Mouse (Mus musculus): ENCODE data around the gene Abhd6.
"Not testable (repeated sequence)": the region's sequence is repeated elsewhere in the genome, so short reads cannot be mapped to it uniquely, and the experiment has no call there.

Abhd6 gene

GRCm38 (mm10) chr14:7994271-7994767, 8.4 kb upstream of the Abhd6 start, which contains the start of gene Dnase1l3:
Gene Dnase1l3 (minus strand): TSS chr14:7994573.
- intact Hi-C loops (cut with DNase I): loop anchor here (2.0 kb wide), 1 partner anchor 178 kb away; the partner anchor contains the start of gene Flnb

GRCm38 (mm10) chr14:7997255-7997696, 5.4 kb upstream of the Abhd6 start:
- intact Hi-C loops (cut with DNase I): no loop called here

DNA sequence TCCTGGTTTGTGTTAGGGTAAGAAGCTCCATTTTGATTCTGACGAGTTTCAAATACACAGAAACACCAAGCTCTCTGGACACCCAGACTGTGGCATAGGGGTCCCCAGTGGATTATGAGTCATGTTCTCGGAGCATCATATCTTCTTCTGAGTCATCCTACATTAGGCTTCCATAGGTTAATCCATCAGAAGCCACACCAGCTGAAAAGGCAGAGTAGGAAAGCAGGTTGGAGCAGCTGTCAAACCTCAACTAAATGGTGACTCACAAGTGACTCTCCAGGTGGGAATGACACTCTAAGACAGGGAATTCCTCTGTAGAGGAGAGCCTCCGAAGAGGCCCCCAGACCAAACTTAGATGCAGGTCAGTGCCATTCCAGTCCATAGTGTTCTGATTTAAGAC, 3.7 kb upstream of the Abhd6 start:
- intact Hi-C loops (cut with DNase I): loop anchor here (2.0 kb wide), 1 partner anchor 44 kb away; no protein-coding TSS in a partner anchor

GRCm38 (mm10) chr14:7999435-7999834, 3.3 kb upstream of the Abhd6 start:
- intact Hi-C loops (cut with DNase I): loop anchor here (2.0 kb wide), 1 partner anchor 43 kb away; no protein-coding TSS in a partner anchor

DNA sequence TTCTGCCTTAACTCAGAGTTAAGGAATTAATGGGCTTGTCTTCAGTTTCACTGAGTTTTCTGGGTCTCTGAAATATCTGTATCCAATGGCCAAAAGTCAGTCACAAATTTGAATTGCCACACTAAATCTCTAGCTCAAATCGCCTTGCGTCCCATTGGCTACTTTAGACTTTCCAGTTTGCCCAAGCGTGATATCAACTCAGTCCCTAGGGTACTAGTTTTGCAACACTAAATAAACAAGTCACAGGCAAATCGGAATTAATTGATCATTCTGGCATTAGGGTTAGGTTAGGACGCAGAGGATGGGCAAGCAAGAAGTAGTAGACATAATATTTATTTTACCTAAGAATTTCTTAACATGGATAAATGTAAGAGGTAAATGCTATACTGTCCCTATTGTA, 2.5 kb upstream of the Abhd6 start:
- intact Hi-C loops (cut with DNase I): loop anchor here (2.0 kb wide), 1 partner anchor 181 kb away; no protein-coding TSS in a partner anchor

DNA sequence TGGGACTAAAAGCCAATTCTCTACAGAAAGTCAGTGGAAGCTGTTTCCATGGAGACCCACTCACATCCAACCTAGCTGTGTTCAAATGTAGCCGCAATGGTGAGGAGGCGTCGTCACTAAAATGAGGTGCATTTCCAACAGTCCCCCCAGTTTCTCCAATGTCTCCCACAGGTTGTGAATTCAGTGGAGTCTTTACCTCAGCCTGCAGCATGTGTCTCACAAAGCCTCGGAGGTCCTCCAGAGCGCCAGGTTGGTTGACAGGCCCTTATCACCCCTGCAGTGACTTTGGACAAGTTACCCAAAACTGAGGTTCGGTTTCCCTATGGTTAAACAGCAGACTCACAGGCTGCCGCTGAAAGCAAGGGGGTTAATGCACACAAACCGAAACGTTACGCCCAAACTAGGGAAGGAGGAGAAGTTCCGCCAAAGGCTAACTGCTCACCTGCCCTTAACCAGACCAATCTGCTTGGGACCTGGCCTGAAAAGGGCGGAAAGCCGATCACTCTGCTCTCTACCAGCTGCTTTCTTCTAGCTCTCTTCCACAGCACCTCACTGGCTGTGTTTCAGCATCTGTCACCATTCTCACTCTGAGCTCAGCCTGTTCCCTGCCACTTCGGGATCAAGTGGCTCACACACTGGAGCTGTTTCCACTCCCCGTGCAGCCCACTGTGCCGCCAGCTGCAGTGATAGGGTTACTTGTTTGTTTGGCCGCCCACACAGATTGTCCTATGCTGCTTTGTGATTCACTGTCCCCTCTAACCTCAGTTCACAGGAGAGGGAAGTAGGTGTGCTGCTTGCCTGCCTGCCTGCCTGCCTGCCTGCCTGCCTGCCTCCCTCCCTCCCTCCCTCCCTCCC, 1.6 kb upstream of the Abhd6 start:
- intact Hi-C loops (cut with DNase I): loop anchor here (2.0 kb wide), 1 partner anchor 182 kb away; no protein-coding TSS in a partner anchor

GRCm38 (mm10) chr14:8003093-8003670, 480 bp downstream of the Abhd6 start:
- intact Hi-C loops (cut with DNase I): no loop called here

DNA sequence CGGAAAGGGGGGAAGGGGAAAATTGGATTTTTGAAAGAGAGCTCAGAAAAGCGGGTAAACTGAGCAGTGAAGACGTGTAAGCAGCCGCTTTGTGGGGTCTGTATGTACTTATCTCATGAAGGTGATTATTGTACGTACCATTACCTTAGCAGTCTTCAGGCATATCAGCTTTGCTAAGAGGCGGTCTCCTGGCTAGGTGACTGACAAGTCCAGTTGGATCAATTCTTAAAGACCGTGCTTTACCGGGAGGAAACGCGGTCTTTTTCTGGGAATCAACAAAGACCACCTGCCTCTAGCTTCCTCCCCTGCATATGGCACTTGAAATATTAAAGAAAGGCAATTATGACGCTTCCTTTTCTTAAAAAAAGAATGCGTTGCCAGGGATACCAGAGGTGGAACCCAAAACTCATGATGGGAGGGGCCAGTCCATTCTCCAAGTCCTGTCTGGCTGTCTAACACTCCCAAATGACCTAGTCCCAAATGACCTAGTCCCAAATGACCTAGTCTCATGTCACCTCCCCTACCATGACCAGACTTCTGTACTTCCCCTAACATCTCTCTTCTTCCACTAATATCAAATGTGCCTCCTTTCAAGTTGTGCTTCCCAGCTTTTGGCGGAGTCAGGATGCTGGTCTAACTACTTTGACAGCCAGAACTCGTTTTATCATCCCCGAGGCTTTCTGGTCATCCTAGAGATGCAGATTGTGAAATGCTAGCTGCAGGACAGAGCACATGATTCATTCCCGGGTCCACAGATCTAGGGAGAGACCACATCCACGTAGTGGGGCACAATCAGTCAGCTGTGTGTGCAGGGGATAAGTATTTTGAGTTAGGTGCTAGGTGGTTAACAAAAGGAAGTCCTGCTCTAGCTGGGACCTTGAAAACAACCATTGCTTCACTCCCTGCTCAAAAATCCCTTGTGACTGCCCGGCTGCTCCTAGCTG, 1.3 kb downstream of the Abhd6 start:
- intact Hi-C loops (cut with DNase I): no loop called here

GRCm38 (mm10) chr14:8006061-8006460, 3.4 kb downstream of the Abhd6 start:
- intact Hi-C loops (cut with DNase I): not testable (repeated sequence)

DNA sequence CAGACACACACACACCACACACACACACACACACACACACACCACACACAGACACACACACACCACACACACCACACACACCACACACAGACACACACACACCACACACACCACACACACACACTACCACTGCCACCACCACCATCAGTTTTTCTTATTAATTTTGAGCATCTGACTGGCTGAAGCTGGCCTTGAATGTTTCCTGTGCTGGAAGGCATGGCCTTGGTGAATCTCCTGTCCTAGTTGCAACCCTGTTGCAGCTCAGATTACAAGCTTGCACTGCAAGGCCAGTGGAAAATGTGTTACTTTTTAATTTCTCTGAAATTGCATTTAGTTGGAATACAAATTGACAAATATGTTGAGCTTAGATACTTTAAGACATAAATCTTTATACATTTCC, 4.4 kb downstream of the Abhd6 start:
- intact Hi-C loops (cut with DNase I): no loop called here

DNA sequence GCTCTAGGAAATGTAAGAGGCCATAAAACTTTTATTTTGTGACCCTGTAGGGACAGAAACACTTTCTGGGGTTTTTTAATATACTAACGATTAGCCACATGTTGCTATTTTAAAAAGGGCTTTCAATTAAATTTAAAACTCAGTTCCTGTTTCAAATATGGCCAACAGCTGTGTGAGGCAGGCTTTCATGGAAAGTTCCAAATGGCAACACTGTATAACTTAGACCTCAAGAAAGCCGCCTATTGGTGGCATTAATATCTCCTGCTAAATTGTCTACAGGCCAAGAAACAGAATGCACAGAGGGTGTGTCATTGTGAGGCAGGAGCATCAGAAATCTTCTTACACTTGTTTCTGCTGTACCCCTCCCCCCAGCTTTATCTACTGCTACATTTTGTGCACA, 4.8 kb downstream of the Abhd6 start:
- intact Hi-C loops (cut with DNase I): no loop called here

GRCm38 (mm10) chr14:8007923-8008322, 5.2 kb downstream of the Abhd6 start:
- intact Hi-C loops (cut with DNase I): no loop called here

DNA sequence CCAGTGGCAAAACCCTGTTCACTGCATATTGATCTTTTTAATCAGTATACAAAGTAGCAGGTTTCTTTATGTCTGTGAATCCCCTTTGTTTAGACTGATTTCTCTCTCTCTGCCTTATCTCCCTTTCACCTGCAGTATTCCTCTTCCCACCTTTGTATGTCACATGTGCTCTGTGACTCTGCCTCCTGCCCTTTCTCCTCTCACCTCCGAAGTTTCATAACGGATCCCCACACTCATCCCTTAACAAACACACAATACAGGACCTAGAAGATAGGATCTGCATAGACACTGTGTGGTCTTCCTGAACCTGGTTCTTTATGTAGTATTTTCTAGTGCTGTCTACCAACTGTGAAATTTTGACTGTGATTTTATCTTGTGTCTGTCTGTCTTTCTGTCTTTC, 8.6 kb downstream of the Abhd6 start:
- intact Hi-C loops (cut with DNase I): no loop called here

DNA sequence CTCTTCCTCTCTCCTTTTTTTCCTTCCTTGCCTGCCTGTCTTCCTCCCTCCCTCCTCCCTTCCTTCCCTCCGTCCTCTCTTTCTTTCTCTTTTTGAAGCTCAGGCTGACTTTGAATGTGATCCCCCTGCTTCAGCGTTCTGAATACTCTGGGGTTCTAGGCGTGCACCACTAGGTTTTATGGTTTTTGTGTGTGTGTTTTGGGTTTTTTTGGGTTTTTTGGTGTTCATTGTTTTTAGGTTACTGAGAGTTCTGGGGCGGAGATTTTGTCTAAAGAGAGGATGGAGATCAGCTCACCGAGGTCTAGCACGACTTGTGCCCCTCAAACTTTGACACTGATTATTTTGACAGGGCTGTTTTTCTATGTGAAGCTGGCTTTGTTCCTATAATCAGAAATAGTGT, 9.2 kb downstream of the Abhd6 start:
- intact Hi-C loops (cut with DNase I): no loop called here

- intact Hi-C loops (cut with DNase I): no loop called here
Measured at GRCm38 (mm10) chr14:8015756-8016155, 13.1 kb downstream of the Abhd6 start.

DNA sequence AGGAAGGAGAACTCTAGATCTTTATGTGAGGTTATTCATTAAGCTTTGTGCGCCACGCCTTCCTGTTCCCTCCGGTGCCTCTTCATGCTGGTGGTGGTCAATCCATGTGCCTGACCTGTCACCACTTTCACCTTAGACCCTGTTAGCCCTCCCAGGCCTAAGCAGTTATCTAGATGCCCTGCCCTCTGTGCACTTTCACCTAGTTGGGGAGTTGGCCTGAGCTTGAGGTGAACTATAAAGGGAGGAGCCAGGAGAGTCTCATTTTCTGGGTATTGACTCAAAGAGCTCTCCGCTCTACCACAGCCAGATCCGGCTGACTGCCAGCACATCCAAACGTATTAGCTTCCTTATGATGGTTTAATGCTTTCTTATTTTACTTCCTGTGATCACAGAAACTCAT, 13.6 kb downstream of the Abhd6 start:
- intact Hi-C loops (cut with DNase I): no loop called here

DNA sequence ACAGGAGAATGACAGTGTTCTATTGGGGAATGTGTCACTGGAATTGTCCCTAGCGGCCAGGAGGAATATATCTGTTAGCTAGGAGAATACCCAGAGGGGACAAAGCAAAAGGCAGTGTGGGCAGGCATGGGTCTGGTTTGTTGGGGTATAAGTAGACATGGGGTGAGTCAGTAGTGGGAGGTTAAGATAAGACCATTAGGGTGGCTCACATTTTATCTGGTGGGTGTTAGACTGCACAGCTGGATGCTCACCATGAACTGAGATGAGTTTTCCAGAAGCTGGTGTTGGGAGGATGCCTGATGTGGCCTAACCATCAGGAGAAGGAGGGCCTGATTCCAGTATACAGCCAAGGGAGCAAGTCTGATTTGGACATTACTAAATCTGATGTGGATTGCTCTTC, 14.2 kb downstream of the Abhd6 start:
- intact Hi-C loops (cut with DNase I): no loop called here

DNA sequence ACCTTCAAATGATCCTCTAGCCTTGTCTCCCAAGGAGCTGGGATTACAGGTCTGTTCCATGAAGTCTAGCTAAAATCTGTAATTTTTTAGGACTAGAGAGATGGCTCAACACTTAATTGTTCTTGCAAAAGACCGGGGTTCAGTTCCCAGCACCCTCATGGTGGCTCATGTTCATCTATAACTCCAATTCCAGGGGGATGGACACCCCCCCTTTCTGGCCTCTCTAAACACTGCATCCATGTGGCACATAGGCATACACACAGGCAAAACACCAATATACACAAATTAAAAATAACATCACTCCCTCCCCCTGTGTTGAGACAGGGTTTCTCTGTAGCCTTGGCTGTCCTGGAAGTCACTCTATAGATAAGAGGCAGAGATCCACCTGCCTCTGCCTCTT, 17.3 kb downstream of the Abhd6 start:
- intact Hi-C loops (cut with DNase I): no loop called here

DNA sequence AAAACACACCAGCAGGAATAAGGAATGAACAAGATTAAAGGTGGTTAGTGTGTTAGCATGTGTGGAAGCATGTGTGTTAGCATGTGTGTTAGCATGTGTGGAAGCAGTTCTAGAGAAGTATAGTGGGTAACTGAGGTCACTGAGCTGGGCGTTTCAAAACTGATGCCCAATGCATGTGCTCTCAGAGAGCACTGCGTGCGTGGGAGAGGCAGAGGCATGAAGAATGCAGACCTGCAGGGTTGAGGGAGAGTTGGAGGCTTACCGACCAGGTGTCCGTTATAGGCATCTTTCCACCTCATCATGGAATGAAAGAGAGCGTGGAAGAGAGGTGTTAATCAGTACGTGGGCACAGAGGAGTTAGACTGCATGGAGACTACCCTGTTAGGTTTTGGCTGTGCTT, 17.8 kb downstream of the Abhd6 start:
- intact Hi-C loops (cut with DNase I): no loop called here

DNA sequence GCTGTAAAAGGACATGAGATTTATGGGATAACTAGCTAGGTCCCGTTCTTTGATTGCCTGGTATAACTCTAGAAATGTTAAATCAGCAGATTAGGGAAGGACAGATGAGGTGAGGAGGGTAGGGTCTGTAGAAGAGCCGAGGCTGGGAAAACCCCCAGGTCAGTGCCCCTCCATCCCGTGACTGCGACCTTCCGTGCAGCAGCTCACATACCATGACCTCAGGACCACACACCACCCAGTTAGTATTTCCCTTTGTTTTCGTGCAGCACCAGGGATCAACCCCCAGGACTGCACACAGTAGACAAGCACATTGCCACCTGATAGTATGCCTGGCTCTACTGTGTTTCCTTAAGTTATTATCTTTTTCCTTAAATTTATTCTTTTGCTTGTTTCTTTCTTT, 21.8 kb downstream of the Abhd6 start:
- intact Hi-C loops (cut with DNase I): no loop called here

- intact Hi-C loops (cut with DNase I): no loop called here
Measured at GRCm38 (mm10) chr14:8024936-8025335, 22.2 kb downstream of the Abhd6 start.

Measured in adrenal gland (tissue).